Mouse (Mus musculus) T-cell, adult 66 days (primary cell): ENCODE data around the gene Slk. TPM values are rescaled to one million over a fixed set of nuclear protein-coding genes. Genes with fewer than 3 reads are reported as not detected.

Experiments used
- total RNA-seq, 2 experiments: library from RNA; stranded (reverse); gene quantifications; 3 replicates in 1 of 2; 4 replicates in 1 of 2; pipeline ENCODE4 v1.2.4; 2023

The Slk gene
- 10 to 100 TPM; 60.3 to 63.4 TPM for total RNA-seq

DNA sequence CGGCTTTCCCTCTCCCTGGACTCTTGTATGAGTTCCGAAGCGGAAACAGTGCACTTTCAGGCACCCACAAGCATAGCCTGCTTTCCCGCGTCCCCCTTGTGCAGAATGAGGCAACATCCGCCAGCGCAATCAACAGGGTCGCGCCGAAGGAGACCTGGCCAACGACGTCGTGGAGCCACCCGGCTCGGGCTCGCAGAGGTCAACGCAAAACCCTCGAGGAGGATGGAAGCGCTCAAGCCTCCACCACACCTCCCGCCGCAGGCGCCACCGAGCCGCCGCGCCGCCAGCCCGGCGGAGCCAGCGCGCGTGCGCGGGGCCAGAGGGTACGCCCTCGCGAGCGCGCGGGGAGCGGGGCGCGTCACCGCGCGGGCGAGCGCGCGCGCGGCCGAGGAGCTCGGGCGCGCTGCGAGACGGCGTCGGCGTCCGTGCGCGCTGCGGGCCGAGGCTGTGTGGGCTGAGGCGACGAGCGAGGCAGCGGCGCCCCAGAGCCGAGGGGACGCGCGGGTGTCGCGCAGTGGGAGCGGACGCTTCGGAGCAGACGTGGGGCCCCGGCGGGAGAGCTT lies at the start of gene Slk:
TSS of gene Slk (plus strand) at position 454 of the 563 bp plus-strand sequence.

GRCm38 (mm10) chr19:47537300-47537792 lies 42.1 kb upstream of the Slk start, which contains the start of gene Stn1:
Gene Stn1, minus strand, starts transcription at chr19:47537507.

DNA sequence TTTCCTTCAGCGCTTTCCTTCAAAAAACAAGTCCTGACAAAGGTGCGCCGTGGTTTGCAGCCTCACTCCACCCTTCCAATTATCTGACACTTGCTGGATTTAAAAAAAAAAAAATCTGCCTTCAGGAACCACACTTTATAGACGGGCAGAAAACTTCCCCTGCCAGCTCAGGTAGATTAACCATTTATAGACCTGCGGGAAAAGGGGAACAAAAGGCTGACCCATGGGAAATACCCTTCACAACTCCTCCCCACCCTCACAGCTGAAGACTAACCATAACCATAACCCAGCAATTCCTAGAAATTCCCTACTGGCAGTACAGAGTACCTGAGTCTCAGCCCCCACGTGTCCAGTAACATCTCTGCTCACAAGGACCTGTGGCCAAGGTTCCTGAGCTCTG lies 112.5 kb downstream of the Slk start, which contains the start of gene Col17a1:
TSS of gene Col17a1 (minus strand) at position 101 of the 400 bp plus-strand sequence.

Other genes starting within 250 kb of the Slk start
- 10 to 100 TPM; 19.8 to 20.7 TPM for gene Sh3pxd2a, start 115.3 kb upstream of the Slk start, total RNA-seq
- gene Stn1, start 42.2 kb upstream of the Slk start, total RNA-seq = 10 to 100 TPM; 35.3 to 48.1 TPM
- not detected for gene Col17a1, start 112.4 kb downstream of the Slk start, total RNA-seq
- gene Sfr1, start 152.0 kb downstream of the Slk start, total RNA-seq = 10 to 100 TPM; 71.4 to 72.0 TPM